Mouse (Mus musculus) limb, embryonic 14.5 days (tissue): ENCODE measurements around the gene Ddx56. TPM values are rescaled to one million over a fixed set of nuclear protein-coding genes. Genes with fewer than 3 reads are reported as not detected.

Experiments used
- ATAC-seq: fragments of 200-750 bp; cut with Nextera tagmentation; 2 replicates; pipeline ENCODE4 v1.8.0; 2017; ENCODE audit warnings: low read depth, moderate number of reproducible peaks, moderate TSS enrichment; ENCODE audit not compliant: low FRiP score
- DNase-seq: peaks from one replicate; pipeline ENCODE4 v3.0.0-alpha.2; 2015; ENCODE audit warnings: low spot score
- H3K27ac ChIP-seq: fragments of 300-500 bp; sonication (generic); replicated peaks from 2 replicates; pipeline ENCODE4 v1.5.1; 2014; ENCODE audit warnings: low read depth, mild to moderate bottlenecking, low read length, moderate library complexity, mixed read lengths
- H3K27me3 ChIP-seq: fragments of 300-500 bp; sonication (generic); 2 replicates; pipeline ENCODE4 v1.6.1; 2014; ENCODE audit warnings: low read length, mixed read lengths; ENCODE audit not compliant: control insufficient read depth, insufficient read depth
- H3K36me3 ChIP-seq: fragments of 300-500 bp; sonication (generic); 2 replicates; pipeline ENCODE4 v1.6.1; 2014; ENCODE audit warnings: mild to moderate bottlenecking, low read length, moderate library complexity, mixed read lengths; ENCODE audit not compliant: control insufficient read depth, insufficient read depth
- H3K4me1 ChIP-seq: fragments of 300-500 bp; sonication (generic); 2 replicates; pipeline ENCODE4 v1.6.1; 2014; ENCODE audit warnings: antibody characterized with exemption, low read length, mixed read lengths; ENCODE audit not compliant: control insufficient read depth, insufficient read depth
- H3K4me2 ChIP-seq: fragments of 300-500 bp; sonication (generic); replicated peaks from 2 replicates; pipeline ENCODE4 v1.6.1; 2014; ENCODE audit warnings: low read depth, mild to moderate bottlenecking, low read length, moderate library complexity; ENCODE audit not compliant: severe bottlenecking
- H3K4me3 ChIP-seq: fragments of 300-500 bp; sonication (generic); replicated peaks from 2 replicates; pipeline ENCODE4 v1.5.1; 2014; ENCODE audit warnings: low read length
- H3K9ac ChIP-seq: fragments of 300-500 bp; sonication (generic); 2 replicates; pipeline ENCODE4 v1.6.1; 2014; ENCODE audit warnings: mild to moderate bottlenecking, low read depth, low read length, moderate library complexity; ENCODE audit not compliant: severe bottlenecking
- H3K9me3 ChIP-seq: fragments of 300-500 bp; sonication (generic); 2 replicates; pipeline ENCODE4 v1.6.1; 2016; ENCODE audit warnings: low read length; ENCODE audit not compliant: control insufficient read depth
- POLR2A ChIP-seq: fragments of 200-500 bp; IDR thresholded peaks from 2 replicates; pipeline ENCODE4 v1.8.0; 2012; ENCODE audit warnings: inconsistent platforms, mild to moderate bottlenecking, moderate library complexity, borderline replicate concordance; ENCODE audit not compliant: insufficient read depth, insufficient read length; ENCODE audit errors: extremely low read depth
- WGBS: fragments of 180-500 bp; shearing (Covaris S2); extraction: QIAGEN DNeasy Blood & Tissue Kit; methylation state at CpG from one replicate; pipeline ENCODE4 v1.1.7; 2014; 5-methylcytosine and 5-hydroxymethylcytosine counted together
- polyA plus RNA-seq, 2 experiments: library from polyadenylated mRNA; depleted of rRNA in 1 of 2; stranded (reverse) in 1 of 2; unstranded in 1 of 2; fragments of >200 nt; fragmentation: Nextera tagmentation in 1 of 2; extraction: Ambion mirVana in 1 of 2; gene quantifications; 2 replicates each; pipeline versions ENCODE4 v1.2.1 to v1.2.3; 2012 to 2014

The Ddx56 gene
- polyA plus RNA-seq, 2 experiments, result 62.9 to 92.4 TPM

DNA sequence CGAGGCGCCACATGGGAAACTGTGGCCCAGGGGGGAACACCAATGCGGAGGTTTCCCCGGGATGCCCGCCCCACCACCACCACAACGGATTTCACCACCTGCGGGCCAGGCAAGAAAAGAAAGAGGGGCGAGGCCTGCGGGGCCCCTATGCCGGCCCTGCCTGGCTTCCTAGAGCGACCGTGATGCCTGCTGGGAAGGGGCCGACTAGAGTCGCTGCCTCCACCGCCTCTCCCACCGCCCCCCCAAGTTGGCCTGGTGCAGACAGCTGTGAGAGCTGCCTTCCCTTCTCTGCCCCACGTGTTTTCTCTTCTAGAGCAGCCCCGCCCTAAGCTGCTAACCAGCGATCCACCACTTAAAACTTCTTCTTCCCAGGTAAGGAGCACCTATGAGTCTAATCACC, 22.9 kb downstream of the Ddx56 start:
- ATAC-seq (no peak), DNase-seq (no peak)
- no peaks in the 10 kb centered on the region for H3K36me3 ChIP-seq
- H3K4me3 ChIP-seq, result no peak overlapping the region
- no peak overlapping the region for H3K27ac ChIP-seq
- H3K9ac ChIP-seq, result no peak overlapping the region
- TF ChIP-seq POLR2A, result no peak
- H3K9me3 ChIP-seq, result no peaks in the 10 kb centered on the region
- no peaks in the 10 kb centered on the region for H3K4me1 ChIP-seq
- no peaks in the 10 kb centered on the region for H3K27me3 ChIP-seq
- H3K4me2 ChIP-seq, result no peak overlapping the region
- 55% methylated on average over 16 of the region's 19 CpGs for WGBS

DNA sequence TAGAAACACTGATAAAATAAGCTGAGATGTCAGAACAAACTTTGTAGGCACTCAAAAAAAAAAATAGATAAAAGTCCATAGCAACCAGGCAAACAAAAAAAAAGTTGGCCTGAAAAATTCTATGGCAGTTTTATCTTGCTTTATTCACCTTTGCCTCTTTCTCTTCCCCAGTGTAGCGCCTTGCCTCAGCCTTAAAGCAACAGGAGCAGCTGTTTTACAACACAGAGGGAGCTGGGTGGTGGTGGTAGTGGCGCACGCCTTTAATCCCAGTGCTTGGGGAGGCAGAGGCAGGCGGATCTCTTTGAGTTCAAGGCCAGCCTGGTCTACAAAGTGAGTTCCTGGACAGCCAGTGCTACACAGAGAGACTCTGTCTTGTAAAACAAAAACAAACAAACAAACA, 34.5 kb downstream of the Ddx56 start:
- H3K27me3 ChIP-seq, result no peaks in the 10 kb centered on the region
- H3K4me3 ChIP-seq, result no peak overlapping the region
- H3K4me1 ChIP-seq, result no peaks in the 10 kb centered on the region
- no peak overlapping the region for H3K27ac ChIP-seq
- H3K9ac ChIP-seq, result no peak overlapping the region
- ATAC-seq, result no peak
- TF ChIP-seq POLR2A, result no peak
- no peaks in the 10 kb centered on the region for H3K36me3 ChIP-seq
- no peak for DNase-seq
- H3K9me3 ChIP-seq, result no peaks in the 10 kb centered on the region
- 85% methylated on average over 4 of the region's 4 CpGs for WGBS
- H3K4me2 ChIP-seq, result no peak overlapping the region

- no peaks in the 10 kb centered on the region for H3K27me3 ChIP-seq
- H3K4me3 ChIP-seq, result no peak within 1 kb of the TSS
- no peaks in the 10 kb centered on the region for H3K9me3 ChIP-seq
- H3K4me2 ChIP-seq, result no peak within 1 kb of the TSS
- H3K27ac ChIP-seq, result no peak within 1 kb of the TSS
- no peak within 1 kb of the TSS for H3K9ac ChIP-seq
- no peaks in the 10 kb centered on the region for H3K4me1 ChIP-seq
- H3K36me3 ChIP-seq, result no peaks in the 10 kb centered on the region
- no peak for DNase-seq
- ATAC-seq, result no peak
- WGBS, result 84% methylated on average over 7 of the region's 7 CpGs
- no peak for TF ChIP-seq POLR2A
Observed at GRCm38 (mm10) chr11:6230012-6230411, 37.6 kb downstream of the Ddx56 start, which contains the start of gene Npc1l1. Gene Npc1l1 (minus strand): TSS chr11:6230143.

DNA sequence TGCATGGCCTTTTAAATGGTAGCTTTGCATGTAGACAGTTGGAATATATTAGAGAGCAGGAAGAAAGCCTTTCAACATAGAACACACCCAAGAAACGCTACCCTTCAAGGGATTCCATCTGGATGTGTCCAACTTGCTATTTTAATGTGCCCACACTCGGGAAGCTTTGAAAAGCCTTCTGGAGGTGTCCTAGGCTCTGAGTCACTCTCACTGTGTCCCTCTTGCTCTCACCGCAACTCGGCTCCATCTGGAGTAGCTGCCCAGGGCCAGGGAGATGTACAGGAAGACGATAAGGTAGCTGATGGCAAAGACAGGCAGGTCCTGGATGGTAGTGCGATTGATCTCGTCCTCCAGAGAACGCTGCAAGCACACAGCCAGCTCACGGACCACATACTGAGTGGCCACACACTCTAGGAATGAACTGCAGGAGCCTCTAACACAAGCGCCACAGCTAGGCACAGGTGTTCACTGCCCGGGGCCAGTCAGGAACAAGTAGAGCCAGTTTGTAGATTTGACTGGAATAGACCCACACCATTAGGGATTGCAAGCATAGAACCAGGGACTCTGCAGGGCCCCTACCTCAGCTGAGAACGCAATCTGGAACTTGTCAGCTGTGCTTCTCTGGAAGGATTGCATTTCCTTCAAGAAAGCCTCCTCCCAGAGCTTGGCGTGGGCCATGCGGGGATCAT, 42.9 kb downstream of the Ddx56 start:
- DNase-seq, result no peak

DNA sequence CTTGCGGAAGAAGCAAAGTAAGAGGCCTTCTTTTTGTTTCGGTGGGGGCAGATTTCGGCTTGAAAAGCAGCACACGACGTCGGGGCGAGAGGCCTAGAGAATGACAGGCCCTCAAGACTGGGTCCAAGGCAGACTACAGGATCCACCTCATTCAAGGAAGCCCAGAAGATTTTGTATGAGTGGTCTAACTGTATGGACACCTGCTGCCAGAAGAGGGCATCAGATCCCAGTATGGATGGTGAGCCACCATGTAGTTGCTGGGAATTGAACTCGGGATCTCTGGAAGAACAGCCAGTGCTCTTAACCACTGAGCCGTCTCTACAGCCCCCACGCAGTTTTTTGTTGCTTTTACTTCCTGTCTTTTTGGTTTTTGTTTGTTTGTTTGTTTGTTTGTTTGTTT, 45.4 kb downstream of the Ddx56 start:
- H3K9me3 ChIP-seq, result no peaks in the 10 kb centered on the region
- TF ChIP-seq POLR2A, result no peak
- ATAC-seq (no peak), DNase-seq (no peak)
- H3K4me1 ChIP-seq, result no peaks in the 10 kb centered on the region
- no peaks in the 10 kb centered on the region for H3K27me3 ChIP-seq
- no peak overlapping the region for H3K9ac ChIP-seq
- WGBS, result 90% methylated on average over 10 of the region's 10 CpGs
- no peak overlapping the region for H3K4me3 ChIP-seq
- no peak overlapping the region for H3K27ac ChIP-seq
- no peaks in the 10 kb centered on the region for H3K36me3 ChIP-seq
- H3K4me2 ChIP-seq, result no peak overlapping the region

More for the DNA sequence above, 42.9 kb downstream of the Ddx56 start:
- H3K4me3 ChIP-seq, result no peak overlapping the region
- 74% methylated on average over 14 of the region's 14 CpGs for WGBS
- TF ChIP-seq POLR2A, result no peak
- H3K27ac ChIP-seq, result no peak overlapping the region
- no peaks in the 10 kb centered on the region for H3K9me3 ChIP-seq
- no peak overlapping the region for H3K9ac ChIP-seq
- no peak overlapping the region for H3K4me2 ChIP-seq
- no peaks in the 10 kb centered on the region for H3K36me3 ChIP-seq
- ATAC-seq, result no peak
- no peaks in the 10 kb centered on the region for H3K27me3 ChIP-seq
- H3K4me1 ChIP-seq, result no peaks in the 10 kb centered on the region
